Mouse (Mus musculus) neural tube, embryonic 11.5 days (tissue): ENCODE results near the gene Pnpla7. TPM values are rescaled to one million over a fixed set of nuclear protein-coding genes. Genes with fewer than 3 reads are reported as not detected.

Experiments used
- ATAC-seq: fragments of 200-750 bp; cut with Nextera tagmentation; 2 replicates; pipeline ENCODE4 v1.8.0; 2017; ENCODE audit warnings: moderate number of reproducible peaks, mild to moderate bottlenecking, moderate TSS enrichment, moderate library complexity; ENCODE audit not compliant: insufficient read depth, low FRiP score, low TSS enrichment
- DNase-seq: peaks from one replicate; pipeline ENCODE4 v3.0.0-alpha.2; 2015; ENCODE audit warnings: low spot score
- H3K27ac ChIP-seq: fragments of 300-500 bp; sonication (generic); 2 replicates; pipeline ENCODE4 v1.5.1; 2014; ENCODE audit warnings: low read depth, mild to moderate bottlenecking, low read length
- H3K27me3 ChIP-seq: fragments of 300-500 bp; sonication (generic); 2 replicates; pipeline ENCODE4 v1.6.1; 2014; ENCODE audit warnings: mild to moderate bottlenecking, low read length, mixed read lengths; ENCODE audit not compliant: control insufficient read depth, insufficient read depth
- H3K36me3 ChIP-seq: fragments of 300-500 bp; sonication (generic); 2 replicates; pipeline ENCODE4 v1.6.1; 2014; ENCODE audit warnings: mild to moderate bottlenecking, low read length, moderate library complexity, mixed read lengths; ENCODE audit not compliant: control insufficient read depth, insufficient read depth
- H3K4me1 ChIP-seq: fragments of 300-500 bp; sonication (generic); 2 replicates; pipeline ENCODE4 v1.6.1; 2014; ENCODE audit warnings: low read length, mixed read lengths; ENCODE audit not compliant: control insufficient read depth, insufficient read depth
- H3K4me2 ChIP-seq: fragments of 300-500 bp; sonication (generic); 2 replicates; pipeline ENCODE4 v1.6.1; 2014; ENCODE audit warnings: low read depth, mild to moderate bottlenecking, moderate library complexity
- H3K4me3 ChIP-seq: fragments of 300-500 bp; sonication (generic); 2 replicates; pipeline ENCODE4 v1.5.1; 2014; ENCODE audit warnings: low read depth, low read length
- H3K9ac ChIP-seq: fragments of 300-500 bp; sonication (generic); 2 replicates; pipeline ENCODE4 v1.6.1; 2014; ENCODE audit warnings: mild to moderate bottlenecking, low read length
- H3K9me3 ChIP-seq: fragments of 300-500 bp; sonication (generic); 2 replicates; pipeline ENCODE4 v1.6.1; 2016; ENCODE audit warnings: low read length; ENCODE audit not compliant: control insufficient read depth
- WGBS: fragments of 180-500 bp; shearing (Covaris S2); extraction: QIAGEN DNeasy Blood & Tissue Kit; methylation state at CpG from one replicate; pipeline ENCODE4 v1.1.7; 2014; 5-methylcytosine and 5-hydroxymethylcytosine counted together
- polyA plus RNA-seq: library from polyadenylated mRNA; unstranded; fragments of >200 nt; fragmentation: Nextera tagmentation; extraction: Ambion mirVana; gene quantifications from 2 replicates; pipeline ENCODE4 v1.2.1, GENCODE M21; 2014

Pnpla7 gene
- polyA plus RNA-seq = 4.3 and 4.6 TPM in 2 replicates

DNA sequence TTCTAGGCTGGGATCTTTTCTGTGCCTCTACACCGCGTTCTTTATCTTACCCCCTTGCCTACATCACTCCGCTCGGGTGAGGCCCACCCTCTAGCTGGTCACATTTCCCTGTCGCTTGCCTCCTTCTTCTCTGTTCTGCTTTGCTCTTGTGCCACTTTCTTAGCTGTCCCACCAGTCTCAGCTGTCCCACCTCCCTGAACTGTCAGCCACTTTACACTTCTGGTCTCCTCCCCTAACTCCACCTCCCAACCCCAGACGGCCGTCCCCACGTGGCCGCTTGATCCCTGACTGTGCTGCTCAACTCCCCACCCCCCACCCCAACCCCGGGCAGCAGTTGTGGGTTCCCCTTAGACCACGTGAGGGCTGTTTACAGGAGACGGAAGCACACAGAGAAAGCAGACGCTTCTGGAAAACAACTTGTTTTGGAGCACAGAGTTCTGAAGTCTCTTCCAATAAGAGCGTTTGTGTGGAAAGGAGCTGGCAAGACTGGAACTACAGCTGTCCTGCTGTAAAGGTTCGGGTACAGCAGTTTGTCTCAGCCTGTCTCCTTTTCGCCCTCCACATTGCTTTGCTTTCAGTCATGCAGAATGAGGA is at the start of gene Pnpla7:
TSS of gene Pnpla7 (plus strand) at position 330 of the 594 bp plus-strand sequence.
- Histone ChIP-seq H3K4me1 (peaks cover 10% of the 10 kb centered on the region), H3K36me3 (no peaks in the 10 kb centered on the region; the same call in 1 of the 2 replicates), H3K9me3 (no peaks in the 10 kb centered on the region), H3K4me3 (peak within 1 kb of the TSS; percentile 81), H3K27me3 (no peaks in the 10 kb centered on the region), H3K9ac (peak within 1 kb of the TSS; percentile 75), H3K4me2 (peak within 1 kb of the TSS; percentile 94), H3K27ac (peak within 1 kb of the TSS; percentile 69)
- under 1% methylated on average over 16 of the region's 16 CpGs for WGBS
- ATAC-seq = peak; percentile 35
- DNase-seq = peak; percentile 69

DNA sequence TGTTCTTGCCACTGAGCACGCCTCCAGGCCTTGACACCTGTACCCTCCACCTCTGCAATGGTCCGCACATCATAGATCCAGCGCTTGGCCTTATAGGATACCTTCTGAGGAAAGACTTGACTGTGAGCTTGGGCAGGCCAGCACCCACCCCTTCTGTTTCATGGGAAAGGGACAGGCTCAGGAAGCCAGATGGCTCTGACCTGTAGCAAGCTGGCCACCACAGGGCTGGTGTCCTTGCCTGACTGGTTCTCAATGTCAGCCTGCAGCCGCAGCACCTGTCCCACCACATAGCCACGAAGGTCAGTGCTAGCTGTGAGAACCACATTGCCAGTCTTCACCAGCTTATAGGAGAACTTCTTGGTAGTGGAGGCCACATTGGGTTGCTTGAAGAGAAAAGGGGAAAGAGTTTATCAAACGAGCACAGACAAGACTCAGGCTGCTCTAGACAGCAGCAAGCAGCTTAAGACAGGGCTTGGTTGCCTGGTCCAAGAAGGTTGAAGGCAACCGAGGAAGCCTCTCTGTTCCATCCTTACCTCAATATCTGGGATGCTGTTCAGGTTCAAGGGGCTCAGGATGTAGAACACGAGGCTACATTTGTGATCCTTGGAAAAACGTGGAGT is 49.4 kb upstream of the Pnpla7 start:
- H3K4me1 ChIP-seq = no peaks in the 10 kb centered on the region
- no peak overlapping the region for H3K4me3 ChIP-seq
- ATAC-seq (no peak), DNase-seq (no peak)
- H3K9ac ChIP-seq = no peak overlapping the region
- H3K27me3 ChIP-seq = no peaks in the 10 kb centered on the region
- 83% methylated on average over 9 of the region's 9 CpGs for whole genome bisulfite sequencing
- no peaks in the 10 kb centered on the region for H3K9me3 ChIP-seq
- H3K27ac ChIP-seq = no peak overlapping the region
- no peaks in the 10 kb centered on the region for H3K36me3 ChIP-seq
- no peak overlapping the region for H3K4me2 ChIP-seq

DNA sequence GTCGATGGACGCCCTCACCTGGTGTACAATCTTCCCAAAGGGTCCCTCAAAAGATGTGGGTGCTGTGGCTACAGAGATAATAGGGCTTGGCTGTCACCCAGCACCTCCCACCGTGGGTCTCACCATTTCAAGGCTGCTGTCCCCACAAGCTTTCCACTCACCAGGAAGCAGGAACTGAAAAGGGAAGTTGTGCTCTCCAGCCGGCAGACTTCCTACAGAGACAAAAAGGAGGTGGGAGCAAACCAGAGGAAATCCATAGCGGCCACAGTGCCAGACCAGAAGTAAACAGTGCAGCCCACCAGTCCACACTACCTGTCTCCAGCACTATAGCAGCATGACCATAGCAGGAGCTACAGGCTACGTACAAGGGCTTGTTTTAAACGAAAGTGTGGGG is 48.9 kb upstream of the Pnpla7 start:
- Histone ChIP-seq H3K4me3 (no peak overlapping the region), H3K9ac (no peak overlapping the region), H3K4me2 (no peak overlapping the region), H3K27ac (no peak overlapping the region), H3K36me3 (no peaks in the 10 kb centered on the region), H3K9me3 (no peaks in the 10 kb centered on the region), H3K27me3 (no peaks in the 10 kb centered on the region), H3K4me1 (no peaks in the 10 kb centered on the region)
- DNase-seq (no peak), ATAC-seq (no peak)
- WGBS = 73% methylated on average over 7 of the region's 7 CpGs

DNA sequence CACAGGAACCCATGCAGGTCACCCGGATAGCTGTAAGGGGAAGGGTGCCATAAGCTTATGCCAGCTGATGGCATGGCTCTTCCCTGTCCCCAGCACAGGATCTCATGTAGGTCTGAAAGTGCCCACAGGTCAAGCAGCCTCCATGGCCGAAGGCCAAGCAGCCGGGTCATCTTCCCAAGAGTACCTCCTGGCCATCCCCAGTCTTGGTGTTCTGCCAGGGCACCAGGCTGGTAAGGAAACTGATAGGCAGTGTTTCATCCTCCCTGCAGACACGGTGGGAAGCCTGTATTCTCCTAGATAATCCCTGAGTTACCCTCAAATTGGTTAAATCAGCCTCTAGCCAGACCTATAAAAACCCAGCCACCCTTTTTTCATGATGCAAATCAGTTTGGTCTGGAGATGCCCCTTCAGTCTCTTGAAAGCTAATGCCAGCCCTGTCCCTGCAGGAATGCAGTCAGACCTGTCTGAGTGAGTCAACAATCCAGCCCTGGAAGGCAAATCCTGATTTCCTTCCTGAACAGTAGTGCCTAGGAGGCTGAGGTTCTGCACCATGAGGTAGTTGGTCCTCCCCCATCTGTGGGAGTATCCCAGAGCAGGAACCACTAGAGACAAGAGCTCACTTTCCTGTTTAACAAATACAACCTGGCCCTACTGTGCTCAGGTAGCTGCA is 47.9 kb upstream of the Pnpla7 start:
- no peak for ATAC-seq
- Histone ChIP-seq H3K9ac (no peak overlapping the region), H3K4me2 (no peak overlapping the region), H3K36me3 (no peaks in the 10 kb centered on the region), H3K4me1 (no peaks in the 10 kb centered on the region), H3K4me3 (no peak overlapping the region), H3K27ac (no peak overlapping the region), H3K27me3 (no peaks in the 10 kb centered on the region), H3K9me3 (no peaks in the 10 kb centered on the region)
- 65% methylated on average over 4 of the region's 4 CpGs for WGBS
- no peak for DNase-seq

DNA sequence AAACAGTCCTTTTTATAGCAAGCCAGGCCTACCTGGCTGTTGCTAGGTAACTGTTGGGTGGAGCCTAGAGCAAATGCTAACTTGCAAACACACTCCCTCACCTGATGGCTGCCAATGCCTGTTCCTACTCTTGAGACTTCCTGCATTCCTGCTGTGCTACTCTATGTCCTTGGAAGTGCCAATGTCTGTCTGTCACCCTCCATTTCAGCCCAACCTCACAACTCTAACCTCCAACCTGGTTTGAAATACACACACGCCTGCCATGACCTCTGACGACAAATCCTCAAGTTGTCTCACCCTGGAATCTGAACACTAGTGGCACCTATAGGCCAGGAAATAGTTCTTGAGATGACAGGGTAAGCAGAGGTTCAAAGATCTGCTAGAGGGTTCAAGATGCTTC is 46.7 kb upstream of the Pnpla7 start:
- H3K9ac ChIP-seq = no peak overlapping the region
- no peaks in the 10 kb centered on the region for H3K27me3 ChIP-seq
- ATAC-seq (no peak), DNase-seq (no peak)
- no peaks in the 10 kb centered on the region for H3K4me1 ChIP-seq
- H3K36me3 ChIP-seq = no peaks in the 10 kb centered on the region
- no peak overlapping the region for H3K27ac ChIP-seq
- no peaks in the 10 kb centered on the region for H3K9me3 ChIP-seq
- H3K4me2 ChIP-seq = no peak overlapping the region
- no peak overlapping the region for H3K4me3 ChIP-seq
- WGBS = 54% methylated on average over 2 of the region's 2 CpGs

DNA sequence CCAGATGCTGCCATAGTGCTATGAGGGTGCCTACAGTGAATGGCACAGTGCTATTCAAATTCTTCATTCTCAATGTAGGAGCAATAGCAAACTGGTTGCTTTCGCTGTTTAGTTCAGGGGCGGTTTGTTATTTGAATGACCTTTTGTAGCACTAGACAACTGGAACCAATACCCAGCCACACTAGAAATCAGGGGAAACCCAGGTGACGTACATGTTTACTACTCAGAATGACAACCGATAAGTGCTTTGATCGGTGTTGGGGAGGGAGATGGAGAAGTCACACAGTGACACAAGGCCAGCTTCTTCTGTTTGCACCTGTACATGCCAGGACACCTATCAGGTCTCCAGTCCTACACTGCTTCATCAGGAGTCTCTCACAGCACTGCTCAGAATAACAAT is 46.2 kb upstream of the Pnpla7 start:
- ATAC-seq (no peak), DNase-seq (no peak)
- Histone ChIP-seq H3K36me3 (no peaks in the 10 kb centered on the region), H3K9ac (no peak overlapping the region), H3K4me3 (no peak overlapping the region), H3K27me3 (no peaks in the 10 kb centered on the region), H3K9me3 (no peaks in the 10 kb centered on the region), H3K4me1 (no peaks in the 10 kb centered on the region), H3K27ac (no peak overlapping the region), H3K4me2 (no peak overlapping the region)
- 95% methylated on average over 5 of the region's 5 CpGs for WGBS

DNA sequence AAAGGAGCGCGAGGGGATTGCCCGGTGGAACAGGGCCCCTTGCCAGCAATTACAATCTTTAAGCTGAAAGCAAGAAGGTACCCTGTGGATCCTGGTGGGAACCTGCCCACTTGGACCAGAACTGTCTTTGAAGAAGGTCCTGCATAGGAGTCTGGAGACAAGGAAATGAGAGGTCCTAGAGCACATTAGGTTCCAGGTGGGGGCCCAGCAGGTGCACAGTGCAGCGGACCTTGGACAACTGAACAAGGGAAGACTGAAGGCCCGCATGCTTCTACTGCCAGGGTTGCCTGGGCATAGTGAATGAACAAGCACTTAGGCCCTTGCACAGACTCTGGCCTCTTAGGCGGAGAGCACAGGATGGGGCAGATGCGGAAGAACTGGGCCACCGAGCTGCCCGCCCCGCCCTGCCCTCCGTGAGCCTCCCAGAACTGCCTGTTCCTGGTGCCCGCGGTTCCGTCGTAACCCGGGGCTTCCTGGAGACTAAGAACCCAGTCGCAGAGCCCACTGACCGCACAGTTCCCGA is 41.3 kb upstream of the Pnpla7 start:
- DNase-seq (no peak), ATAC-seq (peak; percentile 49)
- Histone ChIP-seq H3K36me3 (no peaks in the 10 kb centered on the region), H3K4me1 (peaks cover 3% of the 10 kb centered on the region; the same call in 1 of the 2 replicates), H3K4me2 (peak overlapping the region; percentile 98), H3K9me3 (no peaks in the 10 kb centered on the region), H3K9ac (peak overlapping the region; percentile 69), H3K4me3 (peak overlapping the region; percentile 56), H3K27ac (no peak overlapping the region), H3K27me3 (no peaks in the 10 kb centered on the region)
- 6% methylated on average over 19 of the region's 19 CpGs for WGBS

DNA sequence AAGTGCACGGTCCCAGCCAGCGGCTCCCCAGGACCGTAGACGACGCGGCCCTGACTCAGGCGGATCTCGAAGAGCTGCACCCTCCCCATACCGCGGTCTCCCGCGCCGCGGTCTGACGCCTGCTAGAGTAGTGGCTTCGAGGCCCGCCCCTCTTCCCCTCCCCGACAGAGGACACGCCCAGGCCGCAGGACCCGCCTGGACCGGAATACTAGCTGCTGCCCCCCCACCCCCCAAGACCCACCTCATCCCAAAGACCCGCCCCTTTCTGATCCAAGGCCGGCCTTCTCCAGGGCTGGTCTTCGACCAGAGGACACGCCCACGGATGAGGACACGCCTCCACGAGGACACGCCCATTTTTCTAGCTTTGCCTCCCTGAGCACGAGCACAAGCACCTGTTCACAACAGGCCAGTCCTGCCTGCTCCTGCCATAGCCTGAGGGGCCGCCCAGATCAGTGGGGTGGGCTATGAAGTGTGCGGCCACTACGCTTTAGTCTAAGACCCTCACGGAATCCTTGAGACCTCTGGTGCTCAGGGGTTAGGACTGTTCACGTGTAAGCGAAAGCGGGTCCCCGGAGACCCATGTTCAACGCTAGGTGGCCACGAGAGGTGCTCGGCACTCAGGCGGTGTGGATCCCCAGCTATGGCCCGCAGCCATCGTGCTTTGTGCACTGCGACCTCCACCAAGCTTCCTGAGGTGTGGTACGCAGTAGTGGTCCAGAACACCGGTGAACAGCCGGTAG is 40.6 kb upstream of the Pnpla7 start, which contains the start of gene Arrdc1:
TSS of gene Arrdc1 (minus strand) at position 196 of the 740 bp plus-strand sequence.
- Histone ChIP-seq H3K4me1 (peaks cover 3% of the 10 kb centered on the region; the same call in 1 of the 2 replicates), H3K27me3 (no peaks in the 10 kb centered on the region), H3K27ac (no peak within 1 kb of the TSS), H3K4me3 (peak within 1 kb of the TSS; percentile 56), H3K4me2 (peak within 1 kb of the TSS; percentile 98), H3K36me3 (no peaks in the 10 kb centered on the region), H3K9me3 (no peaks in the 10 kb centered on the region), H3K9ac (peak within 1 kb of the TSS; percentile 69)
- WGBS = under 1% methylated on average over 48 of the region's 49 CpGs
- ATAC-seq (peak; percentile 91), DNase-seq (peak; percentile 93)
